Mouse (Mus musculus): ENCODE data around the gene Gm10961.

Gene Gm10961

DNA sequence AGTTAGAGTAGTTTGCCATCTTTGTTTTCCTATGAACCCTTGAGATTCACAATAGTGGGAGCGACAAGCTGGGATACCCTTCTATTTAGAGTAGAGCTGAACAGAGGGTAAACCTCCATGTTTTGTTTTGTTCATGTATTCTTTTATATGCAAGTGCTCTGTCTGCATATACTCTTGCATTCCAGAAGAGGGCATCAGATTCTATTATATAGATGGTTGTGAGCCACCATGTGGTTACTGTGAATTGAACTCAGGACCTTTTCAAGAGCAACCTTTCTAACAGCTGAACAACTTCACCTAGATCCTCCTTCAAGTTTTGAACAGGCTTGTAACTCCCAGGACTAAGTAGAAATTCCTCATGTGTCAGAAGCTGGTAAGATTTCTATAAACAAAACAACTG, 27.9 kb downstream of the Gm10961 start:
- no peak for DNase-seq (ENCODE audit: low spot score)

DNA sequence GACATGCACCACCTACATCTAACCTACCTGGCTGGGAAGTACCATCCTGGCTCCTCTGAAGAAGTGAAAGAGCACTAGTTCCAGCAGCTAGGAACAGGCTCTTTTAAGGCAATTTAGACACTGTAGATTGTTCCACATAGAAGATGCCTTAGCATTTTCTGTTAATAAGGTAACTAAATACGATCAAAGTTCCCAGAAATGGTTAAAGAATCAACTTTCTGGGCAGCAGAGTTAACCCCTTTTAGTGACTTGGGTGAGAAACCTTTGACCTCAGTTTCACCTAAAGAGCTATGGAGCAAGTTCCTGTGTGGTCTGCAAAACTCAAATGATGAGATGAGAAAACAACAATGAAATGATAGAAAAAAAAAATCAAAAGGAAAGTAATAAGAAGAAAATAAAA, 33.5 kb downstream of the Gm10961 start:
- no peak for DNase-seq (ENCODE audit: low spot score)

DNA sequence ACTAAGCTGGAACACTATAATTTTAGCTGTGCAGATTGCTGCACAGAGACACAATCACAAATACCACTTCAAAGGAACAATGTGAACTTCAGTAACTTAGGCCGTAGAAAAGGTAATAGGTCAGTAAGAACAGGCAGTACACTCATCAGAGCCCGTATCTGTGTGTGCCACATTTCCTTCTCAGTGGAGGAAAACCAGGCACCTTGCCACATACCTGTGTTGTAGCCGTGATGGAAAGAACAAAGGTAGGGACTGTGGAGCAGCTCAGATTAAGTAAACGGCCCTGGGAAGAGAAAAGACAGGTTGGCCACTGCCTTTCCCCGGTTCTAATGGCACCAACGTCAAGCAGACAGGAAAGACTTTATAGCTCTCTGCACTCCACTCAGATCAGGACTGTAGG, 36.3 kb downstream of the Gm10961 start:
- DNase-seq (ENCODE audit: low spot score) = no peak

DNA sequence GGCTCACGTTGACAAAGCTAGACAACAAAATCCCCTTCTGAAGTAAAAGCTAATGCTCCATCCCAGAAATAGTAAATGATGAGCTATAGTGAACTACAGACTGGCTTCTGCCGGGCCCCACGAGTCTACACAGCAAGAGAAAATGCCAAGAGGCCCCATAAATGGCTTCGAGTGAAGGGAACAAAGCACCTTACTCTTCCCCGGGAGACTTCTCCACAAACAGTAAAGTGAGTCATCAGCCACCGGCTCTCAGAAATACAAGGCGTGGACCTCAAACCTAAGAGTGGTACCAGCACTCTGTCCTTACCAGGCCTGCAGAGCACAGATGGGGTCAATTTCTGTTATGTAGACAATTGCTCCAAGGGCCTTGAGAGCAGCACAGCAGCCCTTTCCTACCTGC, 37.7 kb downstream of the Gm10961 start:
- DNase-seq (ENCODE audit: low spot score) = no peak

DNA sequence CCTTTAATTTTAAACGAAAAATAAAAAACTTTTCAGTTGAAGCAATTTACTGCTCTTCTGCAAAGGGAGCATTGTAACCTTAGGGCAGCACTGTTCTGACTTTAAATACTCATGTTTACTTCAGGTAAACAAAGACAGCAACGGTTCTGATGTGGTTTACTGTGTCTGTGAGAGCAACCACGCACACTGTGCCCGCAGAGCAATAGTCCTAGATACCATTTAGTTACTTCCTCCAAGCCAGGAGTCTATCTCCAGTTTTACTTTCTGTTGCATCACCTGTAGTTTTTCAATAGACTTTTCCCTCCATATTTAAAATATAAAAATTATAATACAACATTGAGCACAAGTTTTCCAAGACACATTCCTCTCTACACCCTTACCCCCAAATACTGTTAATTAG, 39.4 kb downstream of the Gm10961 start:
- no peak for DNase-seq (ENCODE audit: low spot score)

DNA sequence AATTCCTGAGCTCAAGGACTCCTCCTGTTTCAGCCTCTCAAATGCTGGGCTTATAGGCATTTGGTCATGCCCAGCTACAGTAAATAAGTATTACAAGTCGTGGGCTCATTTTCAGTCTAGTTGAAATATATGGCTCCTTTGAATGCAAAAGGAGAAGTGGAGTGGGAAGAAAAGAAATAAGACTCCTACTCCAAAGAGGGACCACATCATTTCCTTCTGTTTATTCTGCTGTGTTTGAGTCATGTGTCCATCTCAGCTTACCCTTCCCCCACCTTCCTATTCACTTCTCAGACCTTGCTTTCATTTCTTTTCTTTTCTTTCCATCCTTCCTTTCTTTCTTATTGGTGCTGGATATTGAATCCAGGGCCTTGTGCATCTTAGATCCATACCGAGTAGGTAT, 40.4 kb downstream of the Gm10961 start:
- no peak for DNase-seq (ENCODE audit: low spot score)

DNA sequence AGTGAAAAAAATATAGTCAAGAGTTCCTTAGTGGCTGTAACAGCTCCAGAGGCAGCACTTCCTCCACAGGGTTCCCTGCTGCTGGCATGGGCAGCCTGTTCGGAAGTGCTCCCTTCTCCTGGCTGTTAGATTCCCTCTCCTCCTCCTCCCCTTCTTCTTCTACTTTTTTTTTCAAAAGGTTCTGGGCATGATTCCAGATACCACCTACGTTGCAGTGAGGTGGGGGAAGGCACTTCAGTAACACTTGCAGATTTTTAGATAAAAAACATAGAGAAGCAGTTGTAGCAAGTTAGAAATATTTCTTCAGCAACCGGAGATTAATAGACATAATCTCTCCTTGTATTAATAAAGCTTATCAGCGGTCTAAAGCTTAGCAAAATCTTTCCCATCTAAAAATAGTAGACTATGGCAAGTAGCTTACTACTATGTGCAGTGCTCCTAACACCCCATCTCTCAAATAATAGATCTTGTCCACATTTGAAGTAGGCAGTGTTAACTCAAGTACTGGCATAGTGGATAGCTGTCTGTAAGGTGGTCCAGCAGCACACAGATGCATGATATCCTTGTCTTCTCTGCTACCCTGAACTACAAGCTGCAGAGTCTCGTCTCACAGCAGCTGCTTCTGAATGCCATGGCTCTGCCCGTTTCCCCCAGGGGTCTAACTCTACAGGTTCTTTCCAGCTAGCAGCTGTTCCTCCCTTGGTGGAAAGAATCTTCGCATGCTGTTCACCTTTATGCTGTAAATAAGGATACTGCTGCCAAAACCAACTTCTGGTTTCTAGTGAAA, 49.9 kb downstream of the Gm10961 start:
- DNase-seq (ENCODE audit: low spot score) = no peak

Data from spleen, adult 12 weeks (tissue).